7 mouse cellular contexts compared by ENCODE assay signal in genomic region chr15:8896391-8896790, GRCm38 (mm10).
DNase-seq lines count a peak whose midpoint lies in the region; TF ChIP-seq lines count a peak whose summit lies in the region.

No protein-coding gene starts in this region.

- no peak for TF ChIP-seq POLR2A in brain, embryonic 14.5 days (IDR thresholded peaks at IDR 0.05; ENCODE audit: borderline replicate concordance, extremely low read depth, insufficient read depth, insufficient read length, poor library complexity, severe bottlenecking)

- peak; percentile 90 for DNase-seq in MN1 (ENCODE audit: low spot score)
- DNase-seq in brain, embryonic 14.5 days (ENCODE audit: low read depth) = peak; percentile 80
- DNase-seq in forelimb bud, embryonic 11.5 days (ENCODE audit: low read depth, low spot score) = peak; percentile 20
- DNase-seq in left cerebral cortex, adult 11 months (ENCODE audit: low spot score) = peak; percentile 15
- DNase-seq in thymus, postnatal 14 days = no peak
- DNase-seq in lung, postnatal 25 days (ENCODE audit: low spot score) = no peak
- no peak for DNase-seq in embryo, embryonic 10.5 days (ENCODE audit: low spot score)

- TF ChIP-seq CTCF in brain, embryonic 14.5 days (IDR thresholded peaks at IDR 0.05; ENCODE audit: borderline replicate concordance, extremely low read depth, insufficient read depth, insufficient read length) = no peak

Comparison
In these comparisons a context has a peak if more than half of its experiments do, and no peak if none do; other contexts are left out.
1. DNase-seq: peak in MN1 (single experiment), brain, embryonic 14.5 days (single experiment), forelimb bud, embryonic 11.5 days (single experiment) and left cerebral cortex, adult 11 months (single experiment); none in thymus, postnatal 14 days (single experiment), lung, postnatal 25 days (single experiment) and embryo, embryonic 10.5 days (single experiment).